In the genomic region with DNA sequence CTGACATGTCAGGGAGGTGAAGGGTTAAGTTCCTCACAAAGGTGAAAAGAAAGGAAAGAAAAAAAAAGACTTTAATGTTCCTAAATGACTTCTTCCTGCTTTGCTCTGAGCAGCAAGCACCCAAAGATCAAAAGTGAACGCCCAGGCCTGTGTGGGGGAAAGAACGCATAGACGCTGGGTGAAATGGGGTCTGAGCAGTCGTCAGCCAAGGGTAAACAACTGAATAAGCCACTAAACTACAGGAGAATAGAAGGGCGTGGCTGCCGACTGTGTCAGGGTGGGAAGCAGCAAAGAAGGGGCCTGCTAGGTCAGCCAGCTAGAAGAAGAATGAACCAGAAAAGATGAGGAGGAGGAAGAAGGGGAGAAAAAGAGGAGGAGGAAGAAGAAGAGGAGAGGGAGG, we compare ENCODE assay signal across 19 mouse cellular contexts. TPM values are rescaled to one million over a fixed set of nuclear protein-coding genes. Genes with fewer than 3 reads are reported as not detected.
DNase-seq lines count a peak whose midpoint lies in the region; ATAC-seq and TF ChIP-seq lines count a peak whose summit lies in the region.
"Had no signal": no experiment of that assay in that cellular context is flagged by ENCODE, and none has a peak within 500 bp of the region (broad histone marks: within the 10 kb centered on the region; RNA-seq: fewer than 3 reads in every experiment).

No protein-coding gene starts in this region.

- TF ChIP-seq POLR2A in spleen, adult 2 months (IDR thresholded peaks at IDR 0.05; ENCODE audit: low read depth, low read length), result no peak

- H3K9ac ChIP-seq in stomach, embryonic 16.5 days (ENCODE audit: low read length), result no peak overlapping the region; the same call in 1 of the 2 replicates
- H3K9ac ChIP-seq: forebrain, postnatal 0 days; heart, embryonic 13.5 days had no signal

- no peaks in the 10 kb centered on the region for H3K36me3 ChIP-seq in spleen, adult 2 months (ENCODE audit: control insufficient read depth, insufficient read depth, low read length)
- no peaks in the 10 kb centered on the region for H3K36me3 ChIP-seq in stomach, embryonic 16.5 days (ENCODE audit: control insufficient read depth, insufficient read depth, low read length)
- H3K36me3 ChIP-seq: heart, embryonic 13.5 days had no signal

- ATAC-seq in stomach, embryonic 16.5 days (ENCODE audit: insufficient read depth, low FRiP score), result no peak
- ATAC-seq: forebrain, postnatal 0 days; Patski had no signal

- H3K4me1 ChIP-seq in spleen, adult 2 months (ENCODE audit: control insufficient read depth, insufficient read depth, insufficient read length), result peaks cover 5% of the 10 kb centered on the region; the same call in 1 of the 2 replicates
- H3K4me1 ChIP-seq in stomach, embryonic 16.5 days (ENCODE audit: control insufficient read depth, insufficient read depth, low read length), result no peaks in the 10 kb centered on the region
- H3K4me1 ChIP-seq: heart, embryonic 13.5 days had no signal

- no peaks in the 10 kb centered on the region for H3K27me3 ChIP-seq in spleen, adult 2 months (ENCODE audit: control insufficient read depth, insufficient read depth, low read length)
- H3K27me3 ChIP-seq in stomach, embryonic 16.5 days (ENCODE audit: control insufficient read depth, insufficient read depth, low read length), result no peaks in the 10 kb centered on the region
- H3K27me3 ChIP-seq: heart, embryonic 13.5 days had no signal

- 0 out of 2 replicates have a peak, but pooled peaks cover 5% of the 10 kb centered on the region for H3K9me3 ChIP-seq in stomach, embryonic 16.5 days (replicated peaks; ENCODE audit: control insufficient read depth, low read length)
- H3K9me3 ChIP-seq: heart, embryonic 13.5 days had no signal

- no peak overlapping the region; the same call in 1 of the 2 replicates for H3K4me3 ChIP-seq in spleen, adult 2 months (ENCODE audit: extremely low read depth, insufficient read depth, insufficient read length)
- H3K4me3 ChIP-seq in stomach, embryonic 16.5 days (replicated peaks; ENCODE audit: low read length), result no peak overlapping the region
- H3K4me3 ChIP-seq: heart, embryonic 13.5 days; myocyte had no signal

- peak overlapping the region; percentile 87 for H3K27ac ChIP-seq in spleen, adult 2 months (ENCODE audit: insufficient read depth, low read length)
- no peak overlapping the region; the same call in 1 of the 2 replicates for H3K27ac ChIP-seq in stomach, embryonic 16.5 days (ENCODE audit: low read length)
- H3K27ac ChIP-seq: heart, embryonic 13.5 days; macrophage had no signal

- TF ChIP-seq CTCF in spleen, adult 2 months (IDR thresholded peaks at IDR 0.05; ENCODE audit: extremely low read depth, insufficient read depth, insufficient read length, insufficient replicate concordance), result no peak

- peak overlapping the region; percentile 14; the same call in 1 of the 2 replicates for H3K4me2 ChIP-seq in stomach, embryonic 16.5 days (ENCODE audit: low read depth, low read length)
- H3K4me2 ChIP-seq: heart, embryonic 13.5 days; liver, embryonic 11.5 days had no signal

- 7% methylated on average over 6 of the region's 6 CpGs for WGBS in spleen, adult 2 months
- WGBS in stomach, embryonic 16.5 days, result 10% methylated on average over 6 of the region's 6 CpGs

- peak in 1 of 2 experiments; percentile 12 for DNase-seq in spleen, adult 2 months (ENCODE audit: low read depth in 1 of 2, low spot score in 2 of 2)
- no peak for DNase-seq in spleen, postnatal 14 days (ENCODE audit: low spot score in 2 of 2)
- DNase-seq in T-cell, adult 2 months (ENCODE audit: low spot score), result peak; percentile 73
- peak; percentile 60 for DNase-seq in thymus, postnatal 4 days
- DNase-seq in lung, postnatal 36 days, result no peak
- DNase-seq in kidney, postnatal 25 days, result no peak
- DNase-seq: cerebellum, postnatal 10 days; forebrain, postnatal 0 days; heart, postnatal 4 days; left cerebral cortex, postnatal 4 days; lung, adult 2 months; midbrain, embryonic 14.5 days; right cerebral cortex, adult 18-20 months had no signal

RNA-seq across cellular contexts. Expression of gene Scml4, which starts 26.9 kb away (rescaled TPM):
- polyA plus RNA-seq in spleen, adult 2 months (2012; rRNA removed), result 24.6 and 34.7 TPM in 2 replicates
- 12.2 and 13.8 TPM in 2 replicates for polyA plus RNA-seq in stomach, embryonic 16.5 days (2015; fragmentation: Nextera tagmentation; extraction: Ambion mirVana)
- polyA plus RNA-seq: macrophage had no signal

Comparison
In these comparisons a context has a peak if more than half of its experiments do, and no peak if none do; other contexts are left out.
1. DNase-seq: peak in T-cell, adult 2 months (single experiment) and thymus, postnatal 4 days (single experiment); none in spleen, postnatal 14 days (0 of 2), lung, postnatal 36 days (single experiment) and kidney, postnatal 25 days (0 of 2).